Mouse (Mus musculus) heart, adult 8-10 months (tissue): Measurements from ENCODE around the gene Gpbar1. TPM values are rescaled to one million over a fixed set of nuclear protein-coding genes. Genes with fewer than 3 reads are reported as not detected.

Experiments used
- DNase-seq: peaks from one replicate; pipeline ENCODE4 v3.0.0; 2022; ENCODE audit warnings: low spot score
- total RNA-seq, 4 experiments: library from RNA; stranded (reverse); gene quantifications; 2 replicates each; pipeline ENCODE4 v1.2.4; 2022

Gpbar1 gene
- total RNA-seq, 4 experiments from 2014 or later = not detected

DNA sequence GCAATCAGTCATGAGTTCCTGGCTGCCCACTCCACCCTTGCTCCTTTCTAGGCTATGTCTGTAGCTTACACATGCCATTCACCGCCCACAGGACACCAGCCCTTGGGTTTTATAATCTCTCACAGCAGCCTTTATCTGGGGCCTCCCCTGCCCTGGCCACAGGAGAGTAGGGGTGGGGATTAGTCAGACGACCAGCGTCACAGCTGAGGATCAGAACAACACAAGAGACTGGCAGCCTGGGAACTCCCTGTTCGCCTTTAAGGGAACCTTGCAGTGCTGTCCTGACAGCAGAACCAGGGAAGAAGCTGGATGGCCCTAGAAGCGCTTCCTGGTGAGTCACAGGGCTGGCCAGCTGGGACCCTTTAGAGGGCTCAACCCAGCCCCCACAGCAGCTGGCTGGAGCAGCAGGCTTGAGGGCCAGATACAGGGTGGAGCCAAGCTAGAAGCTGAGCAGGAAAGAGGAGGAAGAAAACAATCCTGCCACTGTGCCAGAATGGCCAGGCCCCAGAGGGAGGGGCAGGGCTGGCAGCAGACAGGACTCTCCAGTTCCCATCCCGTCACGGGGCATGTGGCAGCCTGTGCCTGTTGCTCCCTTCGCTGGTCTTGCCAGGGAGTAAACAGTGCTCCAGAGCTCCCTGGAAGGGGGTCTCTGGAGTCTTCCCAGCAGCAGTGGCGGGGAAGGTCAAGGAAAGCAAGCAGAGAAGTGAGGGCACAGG, 17.3 kb downstream of the Gpbar1 start:
- DNase-seq = peak; percentile 95

DNA sequence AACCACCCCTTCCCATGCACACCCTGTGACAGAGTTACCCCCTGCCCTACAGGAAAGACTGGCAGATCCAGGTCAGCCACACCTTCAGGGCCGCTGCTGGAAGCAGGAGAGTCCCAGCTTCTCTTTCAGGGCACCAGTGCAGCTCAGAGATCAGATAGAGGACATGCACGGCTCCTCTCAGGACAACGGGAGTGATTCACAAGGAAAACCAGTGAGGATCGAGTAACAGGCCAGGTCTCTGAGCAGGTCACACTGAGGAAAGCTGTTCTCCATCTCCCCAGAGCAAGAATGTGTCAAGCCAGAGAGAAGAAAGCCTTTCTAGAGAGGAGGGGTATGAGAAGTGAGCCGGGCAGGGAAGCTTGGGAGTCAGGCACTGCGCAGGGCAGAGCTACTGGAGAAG, 18.1 kb downstream of the Gpbar1 start:
- DNase-seq = no peak

DNA sequence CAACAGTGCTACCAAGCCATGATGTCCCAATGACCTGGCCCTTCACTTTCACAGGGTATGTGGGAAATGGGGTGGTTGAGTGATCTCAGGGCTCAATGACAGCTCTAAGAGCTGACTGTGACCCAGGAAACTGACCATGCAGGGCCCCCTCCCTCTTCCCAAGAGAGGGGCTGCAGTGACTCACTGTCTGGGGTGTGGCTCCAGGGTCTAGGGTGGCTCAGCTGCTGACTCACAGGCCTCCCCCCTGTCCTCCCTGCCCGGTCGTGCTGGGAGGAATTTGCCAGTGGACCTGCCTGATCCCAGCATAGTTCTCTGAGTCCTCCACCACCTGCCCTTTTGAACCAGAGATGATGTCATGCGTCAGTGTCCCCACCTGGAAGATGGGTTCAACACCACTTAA, 18.9 kb downstream of the Gpbar1 start:
- DNase-seq = peak; percentile 47

DNA sequence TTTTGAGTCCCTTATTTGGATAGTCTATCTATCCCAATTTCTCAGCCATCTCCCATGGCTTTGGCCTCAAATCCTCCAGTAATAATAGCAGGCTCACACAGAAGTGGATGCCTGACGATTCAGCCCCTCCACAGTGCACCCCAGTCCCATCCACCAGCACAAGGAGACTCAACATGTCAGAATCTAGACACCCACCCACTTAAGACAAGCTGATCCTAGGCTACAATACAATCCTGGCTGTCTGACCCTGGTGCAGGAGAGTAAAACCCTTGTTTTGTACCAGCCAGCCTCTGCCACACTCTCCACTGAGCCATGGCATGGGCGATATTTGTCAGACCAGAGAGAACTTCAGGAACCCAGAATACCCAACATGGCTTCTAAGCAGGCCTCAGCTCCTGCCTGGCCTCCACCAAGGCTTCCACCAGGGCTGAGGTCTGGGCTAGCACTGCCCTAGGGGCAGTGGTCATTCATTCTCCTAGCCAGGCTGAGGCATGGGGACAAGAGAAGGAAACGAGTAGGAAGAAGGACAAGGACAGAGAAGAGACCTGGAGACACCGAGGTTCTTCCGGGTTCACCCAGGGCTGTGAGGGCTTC, 19.9 kb downstream of the Gpbar1 start:
- DNase-seq = no peak

DNA sequence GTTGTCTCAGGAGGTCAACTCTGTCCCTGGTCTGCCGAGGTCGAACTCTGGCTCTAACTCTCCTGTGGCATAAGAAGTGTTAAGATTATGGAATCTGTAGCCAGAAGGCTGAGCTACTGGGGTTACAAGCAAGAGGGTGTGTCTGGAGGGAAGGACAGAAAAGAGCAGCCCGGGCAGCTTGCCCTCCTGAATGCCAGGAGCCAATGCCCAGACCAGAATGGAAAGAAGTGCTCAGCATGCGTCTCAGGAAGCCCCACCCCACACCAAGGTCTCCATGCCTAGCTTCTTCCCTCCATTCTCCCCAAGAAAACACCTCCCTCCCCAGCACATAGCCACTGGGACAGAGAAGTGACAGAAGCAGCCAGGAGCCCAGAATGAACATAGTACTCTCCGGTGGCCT, 20.6 kb downstream of the Gpbar1 start:
- peak; percentile 55 for DNase-seq

DNA sequence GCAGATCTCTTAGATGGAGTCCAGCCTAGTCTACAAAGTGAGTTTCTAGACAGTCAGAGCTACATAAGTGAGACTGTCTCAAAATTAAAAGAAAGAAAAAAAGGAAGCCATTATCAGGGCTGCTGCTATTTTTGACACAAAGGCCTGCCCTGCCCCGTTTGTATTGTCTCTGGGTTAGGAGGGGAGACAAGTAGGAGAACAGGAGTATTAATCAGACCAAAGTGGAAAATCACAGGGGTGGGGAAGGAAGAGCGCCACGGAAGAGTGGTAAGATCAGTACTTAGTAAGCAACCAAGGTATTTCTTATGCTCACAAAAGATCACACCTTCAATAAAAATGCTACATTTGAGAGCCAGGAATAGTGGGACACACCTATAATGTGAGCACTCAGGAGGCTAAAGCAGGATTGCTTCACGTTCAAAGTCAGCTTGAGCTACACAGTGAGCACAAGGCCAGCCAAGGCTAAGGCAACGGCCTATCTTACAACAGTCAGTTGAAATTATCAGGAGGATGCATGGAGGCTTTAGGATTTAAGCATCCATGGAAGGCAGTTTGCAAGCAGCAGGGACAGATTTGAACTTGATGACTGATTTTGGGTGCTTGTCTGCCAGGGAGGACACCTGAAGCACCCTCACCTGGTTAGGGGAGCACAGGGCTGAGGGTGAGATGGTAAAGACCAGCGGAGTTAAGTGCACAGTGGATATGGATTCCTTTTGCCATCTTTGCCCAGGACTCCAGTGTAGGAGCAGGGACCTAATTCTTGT, 22.2 kb downstream of the Gpbar1 start:
- peak; percentile 57 for DNase-seq

DNA sequence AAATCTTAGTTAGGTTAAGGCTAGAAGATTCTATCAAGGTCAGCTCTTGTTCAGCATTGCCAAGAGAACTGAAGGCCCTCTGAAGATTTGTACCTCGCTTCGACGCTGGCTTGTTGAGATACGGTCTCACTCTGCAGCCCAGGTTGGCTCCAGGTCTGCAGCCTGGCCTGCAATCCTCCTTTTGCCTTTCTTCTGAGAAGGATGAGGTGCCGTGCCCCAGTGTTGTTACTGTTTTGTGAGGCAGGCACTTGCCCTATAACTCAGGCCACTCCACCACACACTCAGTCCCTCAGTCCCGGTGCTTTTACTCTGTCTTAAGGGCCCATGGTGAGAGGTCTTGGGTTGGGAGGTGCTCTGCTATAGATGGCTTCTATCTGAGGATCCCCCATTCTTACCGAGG, 23.9 kb downstream of the Gpbar1 start:
- DNase-seq = no peak

DNA sequence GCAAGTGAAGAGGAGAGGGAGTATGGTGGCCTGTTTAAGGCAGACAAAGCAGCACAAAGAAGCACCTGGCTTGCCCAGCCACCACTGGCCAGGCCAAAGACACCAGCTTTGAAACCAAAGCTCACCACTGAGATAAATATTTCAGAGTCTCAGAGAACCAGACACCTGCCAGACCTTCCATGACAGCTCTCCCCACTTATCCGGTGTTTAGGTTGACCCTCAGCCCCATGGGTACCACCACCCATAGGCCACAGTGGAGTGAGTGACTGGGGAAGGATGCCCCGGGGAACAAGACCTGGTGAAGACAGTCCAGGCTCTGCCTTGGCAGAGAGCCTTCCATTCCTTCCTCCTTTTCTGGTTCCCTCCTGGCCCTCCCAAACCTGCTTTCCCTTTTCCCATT, 24.5 kb downstream of the Gpbar1 start:
- DNase-seq = no peak

DNA sequence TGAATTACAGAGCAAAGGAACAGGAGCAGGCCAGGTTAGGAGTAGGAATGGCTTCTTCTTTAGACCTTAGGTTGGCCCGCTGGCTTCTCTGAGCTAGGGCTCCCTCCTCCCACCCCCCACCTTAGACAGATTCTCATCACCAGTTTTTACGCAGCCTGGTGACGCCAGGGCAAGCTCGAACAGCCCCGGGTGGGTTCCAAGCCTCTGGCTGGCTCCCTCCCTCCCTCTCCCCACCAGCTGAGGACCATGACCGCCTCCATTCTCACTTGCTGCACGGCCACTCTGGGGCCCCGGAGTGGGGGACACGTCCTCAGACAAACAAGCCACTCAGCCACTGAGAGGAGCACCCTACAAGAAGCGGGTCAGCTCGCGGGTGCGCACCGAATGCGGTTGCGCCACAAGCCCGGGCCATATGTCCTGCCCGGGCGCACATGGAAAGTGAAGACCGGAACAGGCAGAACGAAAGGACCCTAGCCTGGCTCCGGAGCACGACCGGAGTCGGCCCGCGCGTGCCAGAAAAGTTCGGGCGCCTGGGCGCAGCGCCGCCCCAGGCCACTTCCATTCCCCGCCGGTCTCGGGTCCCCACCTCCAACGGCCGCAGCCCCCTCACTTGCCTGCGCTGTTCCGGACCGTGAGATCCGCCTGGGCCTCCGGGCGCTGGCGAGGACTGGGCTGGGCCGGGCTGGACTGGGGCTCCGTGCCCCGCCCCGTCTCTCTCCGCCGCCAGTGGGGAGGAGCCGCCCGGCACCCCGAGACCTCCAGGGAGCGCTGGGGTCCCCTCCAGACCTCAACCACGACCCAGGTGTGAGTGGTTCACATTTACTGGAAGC, 25.4 kb downstream of the Gpbar1 start:
- peak; percentile 85 for DNase-seq

DNA sequence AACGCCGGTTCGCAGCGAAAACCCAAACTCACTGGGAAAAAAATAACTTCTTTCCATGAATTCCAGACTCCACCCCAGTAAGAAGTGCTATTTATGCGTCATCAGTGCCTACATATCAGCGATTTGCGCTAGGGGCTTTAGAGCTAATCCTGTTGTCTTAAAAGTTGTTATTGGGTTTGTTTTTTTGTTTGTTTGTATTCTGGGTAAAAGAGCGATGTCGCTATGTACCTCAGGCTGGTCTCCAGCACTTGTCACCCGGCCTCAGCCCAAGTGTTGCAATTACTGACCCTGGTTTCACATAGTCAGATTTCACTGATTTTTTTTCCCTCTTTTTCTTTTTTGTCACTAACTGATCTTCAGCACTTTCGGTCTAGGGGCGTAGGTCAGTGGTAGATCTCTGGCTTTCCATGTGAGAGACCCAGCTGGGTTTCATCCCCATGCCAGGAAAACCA, 26.0 kb downstream of the Gpbar1 start:
- no peak for DNase-seq

DNA sequence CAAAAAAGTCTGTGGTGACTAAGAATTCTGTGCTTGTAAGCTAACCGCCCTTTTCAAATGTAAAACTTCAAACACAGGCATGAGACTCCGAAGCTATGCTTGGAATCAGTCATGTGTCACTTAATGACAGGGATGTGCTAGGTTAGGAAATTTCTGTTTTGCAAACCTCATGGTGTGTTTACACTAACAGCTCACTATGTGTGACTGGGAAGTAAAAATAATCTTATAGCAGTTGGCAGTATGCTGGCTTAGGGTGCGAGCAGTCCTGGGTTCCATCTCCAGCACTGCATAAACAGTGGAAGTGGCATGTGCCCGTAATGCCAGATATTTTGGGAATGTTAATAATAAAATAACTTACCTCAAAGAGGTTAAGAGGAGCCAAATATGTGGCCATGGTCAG, 26.6 kb downstream of the Gpbar1 start:
- no peak for DNase-seq

DNA sequence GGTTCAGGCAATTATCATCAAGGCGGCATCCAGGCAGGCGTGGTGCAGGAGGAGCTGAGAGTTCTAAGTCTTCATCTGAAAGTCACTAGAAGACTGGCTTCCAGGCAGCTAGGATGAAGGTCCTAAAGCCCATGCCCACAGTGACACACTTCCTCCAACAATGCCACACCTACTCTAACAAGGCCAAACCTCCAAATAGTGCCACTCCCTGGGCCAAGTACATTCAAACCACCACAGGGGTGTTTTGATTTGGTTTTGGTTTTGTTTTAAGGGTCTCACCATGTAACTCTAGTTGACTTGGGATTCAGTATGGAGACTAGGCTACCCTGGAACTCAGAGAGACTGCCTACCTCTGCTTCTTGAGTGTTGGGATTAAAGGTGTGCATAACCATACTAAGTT, 27.2 kb downstream of the Gpbar1 start, which contains the start of gene Tmbim1:
TSS of gene Tmbim1 (minus strand) at position 101 of the 400 bp plus-strand sequence.
- no peak for DNase-seq

DNA sequence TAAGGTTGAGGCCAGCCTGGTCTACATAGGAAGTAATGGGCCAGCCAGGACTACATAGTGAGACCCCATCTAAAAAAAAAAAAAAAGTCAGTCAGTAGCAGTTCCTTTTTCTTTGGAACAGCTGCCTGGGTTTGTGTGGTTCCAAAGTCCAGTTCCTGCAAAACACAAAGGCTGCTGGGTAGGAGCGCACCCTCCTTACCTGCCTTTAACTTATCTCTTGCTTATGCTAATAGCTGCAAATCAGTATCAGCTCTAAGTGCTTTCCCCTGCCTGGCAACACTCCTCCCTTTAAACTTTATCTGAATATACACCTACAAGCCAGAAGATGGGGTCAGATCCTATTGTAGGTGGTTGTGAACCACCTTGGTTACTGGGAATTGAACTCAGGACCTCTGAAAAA, 28.8 kb downstream of the Gpbar1 start:
- no peak for DNase-seq

DNA sequence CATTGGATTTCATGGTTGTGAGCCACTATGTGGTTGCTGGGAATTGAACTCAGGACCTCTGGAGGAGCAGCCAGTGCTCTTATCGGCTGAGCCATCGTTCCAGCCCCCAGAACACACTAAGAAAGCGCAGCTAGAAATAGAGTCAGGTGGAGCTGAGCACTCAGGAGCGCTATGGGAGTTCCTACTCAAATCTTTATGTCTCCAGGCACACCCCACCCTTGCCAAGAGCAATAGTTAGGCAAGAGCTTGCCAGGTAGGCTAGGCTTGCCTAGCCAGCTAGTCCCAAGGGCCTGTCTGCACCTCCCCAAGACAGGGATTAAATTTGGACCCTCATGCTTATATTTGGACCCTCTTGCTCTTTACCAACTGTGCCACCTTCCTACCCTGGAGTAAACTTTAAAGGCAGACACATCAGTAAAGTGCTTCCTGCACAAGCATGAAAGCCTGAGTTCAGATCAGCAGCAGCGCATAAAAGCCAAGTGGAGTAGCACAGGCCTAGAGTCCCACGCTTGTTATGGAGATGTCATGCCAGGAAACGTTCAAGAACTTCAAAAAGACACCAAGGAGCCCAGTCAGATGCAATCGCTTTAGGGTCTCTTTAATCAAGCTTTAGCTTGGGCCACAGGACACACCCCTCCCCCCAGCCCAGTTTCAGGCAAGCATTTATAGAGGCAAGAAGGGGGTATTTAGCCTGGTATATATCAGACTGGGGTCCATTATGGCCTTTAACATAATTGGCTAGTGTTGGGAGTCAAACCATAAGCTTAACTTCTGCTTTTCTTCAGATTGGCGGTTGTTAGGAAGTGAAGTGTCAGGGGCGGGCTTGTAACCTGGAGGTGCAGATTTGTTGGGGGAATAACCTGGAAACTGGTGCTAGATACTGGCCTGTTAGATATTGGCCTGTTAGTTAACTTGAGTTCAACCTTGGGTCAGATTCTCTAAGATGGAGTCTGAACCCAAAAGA, 29.9 kb downstream of the Gpbar1 start:
- DNase-seq = no peak

DNA sequence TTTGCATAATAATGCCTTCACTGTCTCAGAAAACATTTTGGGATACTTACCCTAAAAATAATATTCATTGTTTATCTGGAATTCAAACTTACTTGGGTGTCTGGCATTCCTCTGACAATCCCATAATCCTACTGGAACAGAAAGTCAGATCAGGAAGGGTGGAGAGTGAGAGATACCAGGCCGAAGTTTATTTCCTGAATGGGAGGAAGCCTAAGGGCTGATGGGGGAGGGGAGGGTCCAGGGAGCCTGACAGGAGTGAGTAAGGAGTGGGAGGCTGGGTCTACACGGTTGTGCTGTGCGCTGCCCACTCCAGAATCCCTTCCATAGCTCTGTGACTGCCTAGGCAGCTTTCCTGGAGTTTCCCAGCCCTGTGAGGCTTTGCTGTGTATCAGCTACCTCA, 31.4 kb downstream of the Gpbar1 start:
- no peak for DNase-seq

DNA sequence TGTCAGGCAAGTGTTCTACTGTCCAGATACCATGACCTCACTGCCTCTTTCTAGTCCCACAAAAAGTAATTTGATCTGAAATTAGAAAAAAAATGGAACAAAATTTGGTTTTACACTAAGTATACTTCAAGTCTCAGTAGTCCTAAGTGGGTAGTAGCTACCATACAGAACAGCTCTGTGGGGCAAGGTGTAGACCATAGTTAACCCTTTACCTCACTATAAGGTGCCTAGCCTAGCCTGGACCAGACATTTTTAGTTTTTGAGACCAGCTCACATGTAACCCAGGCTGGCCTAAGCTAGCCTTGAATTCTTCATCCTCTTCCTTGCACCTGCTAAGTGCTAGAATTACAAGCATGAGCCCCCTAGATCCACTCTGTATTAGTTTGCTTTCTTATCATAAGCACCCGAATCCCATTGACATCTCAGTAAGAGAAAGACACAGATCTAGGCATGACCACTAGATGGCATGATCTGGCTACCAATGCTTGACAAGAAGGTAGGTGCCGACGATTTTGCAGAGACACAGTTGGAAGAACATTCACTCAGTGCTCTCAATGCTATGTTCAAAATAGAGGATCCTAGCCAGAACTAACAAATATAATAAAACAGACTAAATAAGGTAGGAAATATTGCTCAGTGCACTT, 34.8 kb downstream of the Gpbar1 start:
- DNase-seq = peak; percentile 87

DNA sequence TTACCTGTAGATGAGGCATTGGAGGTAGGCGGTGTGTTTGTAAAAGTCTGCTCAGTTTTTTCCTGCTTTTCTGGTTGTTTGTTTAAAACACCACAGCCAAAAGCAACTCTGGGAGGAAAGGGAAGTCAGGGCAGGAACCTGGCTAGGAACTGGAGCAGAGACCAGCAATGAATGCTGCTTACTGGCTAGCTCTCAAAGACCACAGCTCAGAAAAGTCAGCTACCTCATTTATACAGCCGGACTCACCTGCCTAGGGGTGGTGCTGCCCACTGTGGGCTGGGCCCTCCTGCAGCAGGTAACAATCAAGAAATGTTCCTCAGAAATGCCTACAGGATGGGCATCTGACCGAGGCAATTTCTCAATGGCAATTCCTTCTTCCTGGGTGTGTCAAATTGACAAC, 36.4 kb downstream of the Gpbar1 start:
- DNase-seq = no peak

DNA sequence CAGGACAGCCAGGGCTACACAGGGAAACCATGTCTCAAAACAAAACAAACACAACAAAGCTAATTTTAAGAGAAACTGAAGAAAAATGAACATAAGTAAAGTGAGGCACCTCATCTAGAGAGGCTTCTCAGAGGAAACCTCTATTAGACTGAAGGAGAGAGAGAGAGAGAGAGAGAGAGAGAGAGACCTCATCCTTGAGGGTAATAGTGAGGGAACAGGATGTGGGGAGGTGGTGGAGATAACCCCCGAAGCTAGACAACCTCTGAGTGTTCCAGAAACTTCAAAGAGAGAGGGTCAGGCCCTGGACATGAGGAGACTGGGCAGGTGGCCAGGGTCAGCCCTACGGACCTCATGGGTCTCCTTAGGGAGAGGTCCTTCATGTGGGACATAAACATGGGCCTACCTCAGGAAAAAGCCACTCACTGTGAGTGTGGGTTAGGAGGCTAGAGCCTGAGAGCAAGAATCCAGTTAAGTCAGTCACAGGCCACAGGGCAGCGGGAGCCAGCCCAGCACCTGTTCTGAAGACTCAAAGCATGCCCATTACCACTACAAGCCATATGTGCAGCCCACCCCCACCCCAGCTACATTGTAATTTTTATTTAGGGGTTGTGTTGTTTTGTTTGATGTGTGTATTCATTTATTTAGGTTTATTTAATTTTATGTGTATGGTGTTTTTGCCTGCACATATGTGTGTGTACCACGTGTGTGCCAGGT, 37.9 kb downstream of the Gpbar1 start:
- DNase-seq = no peak

DNA sequence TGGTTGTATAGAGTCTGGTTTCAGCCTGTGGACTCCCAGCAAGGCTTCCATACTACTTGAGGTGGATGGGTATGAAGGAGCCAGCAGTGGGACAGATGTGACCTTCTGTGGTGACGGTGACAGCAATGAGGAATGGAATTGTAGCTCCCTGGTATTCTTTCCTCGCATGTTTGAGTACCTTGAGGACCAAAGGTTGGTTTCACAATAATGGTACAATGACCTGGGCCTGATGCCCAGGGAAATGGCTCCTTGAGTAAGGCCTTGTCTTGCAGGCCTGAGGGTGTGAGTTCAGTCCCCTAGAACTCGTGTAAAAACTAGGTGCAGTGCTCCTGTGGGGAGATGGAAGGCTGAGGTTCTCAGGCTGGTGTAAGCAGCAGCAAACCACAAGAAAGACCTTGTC, 40.4 kb downstream of the Gpbar1 start:
- no peak for DNase-seq

DNA sequence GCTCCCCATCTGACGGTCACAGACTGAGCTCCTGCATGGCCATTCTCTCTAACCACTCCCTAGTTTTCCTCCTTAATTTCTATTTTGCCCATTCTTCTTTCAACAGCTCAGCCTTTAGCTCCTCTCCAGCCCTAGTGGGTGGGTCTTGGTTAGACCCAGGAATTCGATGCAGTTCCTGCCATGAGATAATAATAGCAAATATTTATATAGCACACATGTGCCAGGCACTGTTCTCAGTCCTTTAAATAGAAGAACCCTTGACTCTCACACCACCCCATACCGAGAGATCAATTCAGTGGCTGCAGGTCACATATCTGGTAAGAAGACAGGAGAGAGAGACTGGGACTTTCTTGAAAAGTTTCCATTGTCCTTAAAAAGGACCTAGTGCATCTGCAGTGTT, 43.0 kb downstream of the Gpbar1 start:
- no peak for DNase-seq
